Mouse (Mus musculus) hindbrain, embryonic 13.5 days (tissue): ENCODE measurements around the gene Med25. TPM values are rescaled to one million over a fixed set of nuclear protein-coding genes. Genes with fewer than 3 reads are reported as not detected.
A peak's percentile ranks its signal among the peaks of the same experiment; 100 is the strongest.

Source experiments
- ATAC-seq: fragments of 200-750 bp; cut with Nextera tagmentation; 2 replicates; pipeline ENCODE4 v1.8.0; 2017; ENCODE audit warnings: moderate TSS enrichment; ENCODE audit not compliant: low FRiP score
- H3K27ac ChIP-seq: fragments of 300-500 bp; sonication (generic); 2 replicates; pipeline ENCODE4 v1.5.1; 2015; ENCODE audit warnings: inconsistent platforms, mild to moderate bottlenecking, moderate library complexity
- H3K27me3 ChIP-seq: fragments of 300-500 bp; sonication (generic); 2 replicates; pipeline ENCODE4 v1.6.1; 2015; ENCODE audit warnings: mild to moderate bottlenecking, inconsistent platforms
- H3K36me3 ChIP-seq: fragments of 300-500 bp; sonication (generic); 2 replicates; pipeline ENCODE4 v1.6.1; 2015; ENCODE audit warnings: mild to moderate bottlenecking, inconsistent platforms
- H3K4me1 ChIP-seq: fragments of 300-500 bp; sonication (generic); replicated peaks from 2 replicates; pipeline ENCODE4 v1.6.1; 2015; ENCODE audit warnings: inconsistent platforms
- H3K4me2 ChIP-seq: fragments of 300-500 bp; sonication (generic); 2 replicates; pipeline ENCODE4 v1.6.1; 2015; ENCODE audit warnings: inconsistent platforms, mild to moderate bottlenecking, moderate library complexity
- H3K4me3 ChIP-seq: fragments of 300-500 bp; sonication (generic); 2 replicates; pipeline ENCODE4 v1.5.1; 2015; ENCODE audit warnings: mild to moderate bottlenecking, inconsistent platforms
- H3K9ac ChIP-seq: fragments of 300-500 bp; sonication (generic); 2 replicates; pipeline ENCODE4 v1.6.1; 2015; ENCODE audit warnings: mild to moderate bottlenecking, inconsistent platforms
- H3K9me3 ChIP-seq: fragments of 300-500 bp; sonication (generic); 2 replicates; pipeline ENCODE4 v1.6.1; 2016; ENCODE audit warnings: inconsistent platforms
- WGBS: fragments of 180-500 bp; shearing (Covaris S2); methylation state at CpG from one replicate; pipeline ENCODE4 v1.1.7; 2015; 5-methylcytosine and 5-hydroxymethylcytosine counted together
- polyA plus RNA-seq: library from polyadenylated mRNA; unstranded; fragments of >200 nt; fragmentation: Nextera tagmentation; extraction: Ambion mirVana; gene quantifications from 2 replicates; pipeline ENCODE4 v1.2.1, GENCODE M21; 2015

Gene Med25
- polyA plus RNA-seq, 1 experiment from 2014 or later, result 142 TPM

- peak; percentile 77 for ATAC-seq
- Histone ChIP-seq H3K27me3 (no peaks in the 10 kb centered on the region), H3K4me3 (peak overlapping the region; percentile 78), H3K27ac (peak overlapping the region; percentile 98), H3K4me2 (peak overlapping the region; percentile 86), H3K4me1 (peaks cover 57% of the 10 kb centered on the region), H3K9me3 (no peaks in the 10 kb centered on the region), H3K36me3 (peaks cover 42% of the 10 kb centered on the region), H3K9ac (peak overlapping the region; percentile 87)
- WGBS, result under 1% methylated on average over 41 of the region's 41 CpGs
Measured at GRCm38 (mm10) chr7:44849416-44850111, 42.9 kb downstream of the Med25 start.

- Histone ChIP-seq H3K36me3 (peaks cover 49% of the 10 kb centered on the region), H3K9me3 (no peaks in the 10 kb centered on the region), H3K4me3 (peak within 1 kb of the TSS; percentile 78), H3K9ac (peak within 1 kb of the TSS; percentile 87), H3K4me2 (peak within 1 kb of the TSS; percentile 86), H3K27me3 (no peaks in the 10 kb centered on the region), H3K4me1 (peaks cover 50% of the 10 kb centered on the region), H3K27ac (peak within 1 kb of the TSS; percentile 98)
- WGBS, result under 1% methylated on average over 54 of the region's 54 CpGs
- ATAC-seq, result peak; percentile 87
Measured at GRCm38 (mm10) chr7:44848561-44849415, 43.7 kb downstream of the Med25 start, which contains the start of the genes Akt1s1 and Tbc1d17. Gene Akt1s1 (plus strand): TSS chr7:44848991. Gene Tbc1d17 (minus strand): TSS chr7:44849079.

- H3K27me3 ChIP-seq, result no peaks in the 10 kb centered on the region
- WGBS, result 81% methylated on average over 5 of the region's 5 CpGs
- H3K9ac ChIP-seq, result peak overlapping the region; percentile 77
- peaks cover 55% of the 10 kb centered on the region for H3K36me3 ChIP-seq
- H3K4me1 ChIP-seq, result peaks cover 40% of the 10 kb centered on the region
- H3K9me3 ChIP-seq, result no peaks in the 10 kb centered on the region
- peak overlapping the region; percentile 86 for H3K4me2 ChIP-seq
- H3K27ac ChIP-seq, result peak overlapping the region; percentile 98
- no peak for ATAC-seq
- H3K4me3 ChIP-seq, result peak overlapping the region; percentile 78
Measured at GRCm38 (mm10) chr7:44847772-44848171, 44.7 kb downstream of the Med25 start.

- Histone ChIP-seq H3K36me3 (peaks cover 58% of the 10 kb centered on the region), H3K4me1 (peaks cover 31% of the 10 kb centered on the region), H3K9me3 (no peaks in the 10 kb centered on the region), H3K27ac (no peak overlapping the region), H3K9ac (no peak overlapping the region), H3K27me3 (peaks cover 8% of the 10 kb centered on the region), H3K4me2 (0 out of 2 replicates have a peak overlapping the region, but pooled peaks have one; percentile 8), H3K4me3 (peak overlapping the region; percentile 2; the same call in 1 of the 2 replicates)
- no peak for ATAC-seq
- 92% methylated on average over 7 of the region's 7 CpGs for WGBS
Measured at GRCm38 (mm10) chr7:44846804-44847203, 45.7 kb downstream of the Med25 start.

GRCm38 (mm10) chr7:44845006-44845405 is 47.5 kb downstream of the Med25 start:
- Histone ChIP-seq H3K9me3 (no peaks in the 10 kb centered on the region), H3K36me3 (peaks cover 68% of the 10 kb centered on the region), H3K27me3 (peaks cover 26% of the 10 kb centered on the region), H3K9ac (no peak overlapping the region), H3K4me1 (peaks cover 23% of the 10 kb centered on the region), H3K27ac (no peak overlapping the region), H3K4me3 (no peak overlapping the region), H3K4me2 (no peak overlapping the region)
- no peak for ATAC-seq
- WGBS, result 96% methylated on average over 10 of the region's 10 CpGs

GRCm38 (mm10) chr7:44841825-44842463 is 50.6 kb downstream of the Med25 start:
- H3K4me1 ChIP-seq, result peaks cover 24% of the 10 kb centered on the region
- peaks cover 46% of the 10 kb centered on the region for H3K27me3 ChIP-seq
- WGBS, result 94% methylated on average over 8 of the region's 8 CpGs
- no peak overlapping the region for H3K9ac ChIP-seq
- H3K36me3 ChIP-seq, result peaks cover 67% of the 10 kb centered on the region
- no peak overlapping the region for H3K4me3 ChIP-seq
- ATAC-seq, result no peak
- no peak overlapping the region for H3K27ac ChIP-seq
- no peak overlapping the region for H3K4me2 ChIP-seq
- H3K9me3 ChIP-seq, result no peaks in the 10 kb centered on the region

GRCm38 (mm10) chr7:44840426-44840825 is 52.1 kb downstream of the Med25 start:
- Histone ChIP-seq H3K27ac (no peak overlapping the region), H3K4me1 (peaks cover 19% of the 10 kb centered on the region), H3K27me3 (peaks cover 46% of the 10 kb centered on the region), H3K9me3 (no peaks in the 10 kb centered on the region), H3K4me2 (peak overlapping the region; percentile 59; the same call in 1 of the 2 replicates), H3K36me3 (peaks cover 52% of the 10 kb centered on the region), H3K4me3 (no peak overlapping the region), H3K9ac (peak overlapping the region; percentile 69)
- WGBS, result 52% methylated on average over 14 of the region's 14 CpGs
- no peak for ATAC-seq

GRCm38 (mm10) chr7:44839491-44840191 is 52.9 kb downstream of the Med25 start:
- peak; percentile 62 for ATAC-seq
- peak overlapping the region; percentile 36 for H3K4me3 ChIP-seq
- peaks cover 44% of the 10 kb centered on the region for H3K36me3 ChIP-seq
- peaks cover 19% of the 10 kb centered on the region for H3K4me1 ChIP-seq
- no peak overlapping the region for H3K27ac ChIP-seq
- H3K4me2 ChIP-seq, result peak overlapping the region; percentile 59
- H3K9me3 ChIP-seq, result no peaks in the 10 kb centered on the region
- under 1% methylated on average over 58 of the region's 58 CpGs for WGBS
- peak overlapping the region; percentile 69 for H3K9ac ChIP-seq
- H3K27me3 ChIP-seq, result peaks cover 46% of the 10 kb centered on the region

- Histone ChIP-seq H3K4me1 (peaks cover 19% of the 10 kb centered on the region), H3K4me2 (peak overlapping the region; percentile 59), H3K27ac (no peak overlapping the region), H3K9me3 (no peaks in the 10 kb centered on the region), H3K9ac (peak overlapping the region; percentile 69), H3K36me3 (peaks cover 39% of the 10 kb centered on the region), H3K27me3 (peaks cover 46% of the 10 kb centered on the region), H3K4me3 (peak overlapping the region; percentile 36)
- no peak for ATAC-seq
- WGBS, result 36% methylated on average over 11 of the region's 11 CpGs
Measured at GRCm38 (mm10) chr7:44839171-44839490, 53.4 kb downstream of the Med25 start.

- Histone ChIP-seq H3K9me3 (no peaks in the 10 kb centered on the region), H3K27ac (no peak overlapping the region), H3K4me2 (no peak overlapping the region), H3K4me3 (no peak overlapping the region), H3K4me1 (peaks cover 19% of the 10 kb centered on the region), H3K9ac (no peak overlapping the region), H3K27me3 (peaks cover 46% of the 10 kb centered on the region), H3K36me3 (peaks cover 28% of the 10 kb centered on the region)
- 85% methylated on average over 6 of the region's 6 CpGs for WGBS
- ATAC-seq, result no peak
Measured at GRCm38 (mm10) chr7:44838073-44838472, 54.4 kb downstream of the Med25 start.

- no peak overlapping the region for H3K9ac ChIP-seq
- H3K36me3 ChIP-seq, result peaks cover 21% of the 10 kb centered on the region
- peaks cover 19% of the 10 kb centered on the region for H3K4me1 ChIP-seq
- 85% methylated on average over 9 of the region's 9 CpGs for WGBS
- H3K27me3 ChIP-seq, result peaks cover 35% of the 10 kb centered on the region
- no peaks in the 10 kb centered on the region for H3K9me3 ChIP-seq
- no peak overlapping the region for H3K27ac ChIP-seq
- H3K4me3 ChIP-seq, result no peak overlapping the region
- no peak for ATAC-seq
- no peak overlapping the region for H3K4me2 ChIP-seq
Measured at GRCm38 (mm10) chr7:44836423-44837053, 56.0 kb downstream of the Med25 start.
